Mouse (Mus musculus) cerebral cortex, adult 2 months (tissue): ENCODE measurements around the gene Slc26a8.

ENCODE experiments used
- WGBS: fragments of 180-500 bp; shearing (Covaris S2); methylation state at CpG from one replicate; pipeline ENCODE4 v1.1.7; 2018; 5-methylcytosine and 5-hydroxymethylcytosine counted together

The Slc26a8 gene

GRCm38 (mm10) chr17:28689586-28690283 lies at the start of gene Slc26a8:
TSS of gene Slc26a8 (minus strand) at chr17:28690233.
- whole genome bisulfite sequencing = 10% methylated on average over 40 of the region's 40 CpGs

GRCm38 (mm10) chr17:28739244-28739643 lies 49.2 kb upstream of the Slc26a8 start:
- WGBS = 96% methylated on average over 6 of the region's 6 CpGs

DNA sequence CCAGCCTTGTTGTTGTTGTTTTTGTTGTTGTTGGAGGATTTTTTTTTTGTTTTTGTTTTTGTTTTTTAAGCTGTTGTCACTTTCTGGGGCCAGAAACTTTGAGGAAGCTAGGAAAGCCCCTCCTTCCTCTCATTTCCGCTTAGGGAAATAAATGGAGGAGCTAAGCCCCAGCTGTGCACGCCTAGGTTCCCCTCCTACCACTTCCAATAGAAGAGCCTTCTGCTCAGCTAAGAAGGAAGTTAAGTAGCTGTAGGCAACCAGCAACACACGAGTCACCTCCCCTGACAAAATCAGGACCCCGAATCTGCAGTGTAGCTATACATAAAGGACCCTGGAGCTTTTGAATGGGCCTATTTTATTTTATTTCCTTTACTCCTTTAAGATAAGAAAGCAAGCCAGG lies 47.9 kb upstream of the Slc26a8 start:
- WGBS = 65% methylated on average over 4 of the region's 4 CpGs

DNA sequence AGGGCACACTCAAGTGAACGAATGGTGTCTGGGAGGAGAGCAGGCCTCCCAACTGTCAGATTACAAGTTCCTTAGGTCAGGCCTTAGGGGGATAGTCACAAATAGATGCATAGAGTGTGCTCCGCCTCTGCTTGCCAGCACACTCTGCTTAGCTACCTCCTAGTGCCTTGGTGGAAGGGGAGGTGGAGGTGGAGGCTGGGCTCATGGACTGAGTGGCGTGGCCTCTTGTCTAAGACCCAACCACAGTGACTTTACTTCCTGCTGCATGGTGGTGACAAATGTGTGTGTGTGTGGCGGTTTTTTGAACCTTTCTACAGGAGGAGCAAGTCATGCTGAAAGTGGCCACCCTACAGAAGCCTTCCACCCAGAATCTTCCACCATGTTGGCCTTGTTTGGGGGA lies 46.5 kb upstream of the Slc26a8 start:
- 81% methylated on average over 4 of the region's 4 CpGs for WGBS

DNA sequence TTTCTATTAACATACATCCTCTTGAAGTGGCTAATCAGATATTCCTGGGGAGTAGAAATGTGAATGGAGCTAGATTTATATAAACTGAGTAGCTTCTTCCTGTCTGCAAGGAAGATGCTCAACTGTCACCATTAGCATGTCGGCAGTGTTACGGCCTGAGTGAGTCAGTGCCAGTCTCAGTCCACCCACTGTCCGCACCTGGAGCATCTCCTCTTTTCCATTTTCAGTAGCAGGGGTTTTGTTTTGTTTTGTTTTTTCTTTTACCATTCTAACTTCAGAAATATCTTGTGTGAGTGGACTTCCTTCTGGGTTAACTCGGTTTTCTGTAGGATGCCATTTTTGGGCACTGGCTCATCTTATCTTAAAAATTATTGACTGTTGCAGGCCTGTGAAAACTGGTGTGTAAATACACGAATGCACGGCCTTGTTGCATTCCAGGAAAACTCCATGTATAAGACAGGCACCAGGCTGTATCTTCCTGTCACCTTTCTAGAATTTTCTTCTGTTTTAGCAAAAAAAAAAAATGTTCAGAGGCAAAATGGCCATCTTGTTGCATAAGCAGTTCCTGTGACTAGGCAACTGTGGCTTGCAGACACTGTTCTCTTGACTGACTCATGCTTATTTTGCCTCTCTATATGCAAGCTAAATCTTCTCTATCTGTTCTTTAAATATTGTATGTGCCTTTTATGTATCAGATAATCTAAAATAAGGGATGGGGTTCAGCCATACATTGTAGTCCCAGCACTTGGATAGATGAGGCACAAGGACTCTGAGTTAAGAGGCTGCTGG lies 45.5 kb upstream of the Slc26a8 start:
- 55% methylated on average over 6 of the region's 6 CpGs for WGBS

DNA sequence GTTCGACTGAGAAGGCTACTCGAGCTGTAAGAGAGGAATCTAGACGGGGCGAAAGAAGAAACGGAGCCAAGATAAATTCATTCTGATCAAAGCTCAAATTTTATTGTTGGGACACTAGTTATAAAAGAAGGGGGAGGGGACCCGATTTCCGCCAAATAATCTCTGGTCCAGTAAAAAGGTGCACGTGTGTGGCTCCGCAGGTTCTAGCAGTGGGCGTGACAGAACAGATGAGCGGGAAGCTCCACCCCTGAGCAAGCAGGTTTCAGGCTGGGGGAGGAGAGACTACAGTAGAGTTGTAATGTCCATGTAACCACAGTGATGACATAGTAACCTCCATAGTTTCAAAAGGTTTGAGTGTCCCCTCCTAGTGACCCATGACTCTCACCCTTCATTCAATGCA lies 37.5 kb upstream of the Slc26a8 start:
- WGBS = 83% methylated on average over 11 of the region's 11 CpGs

- WGBS = 92% methylated on average over 4 of the region's 4 CpGs
Measured at GRCm38 (mm10) chr17:28725783-28726182, 35.8 kb upstream of the Slc26a8 start, which contains the start of gene AC170998.1. TSS of gene AC170998.1 (plus strand) at chr17:28726083.

GRCm38 (mm10) chr17:28717535-28717934 lies 27.5 kb upstream of the Slc26a8 start:
- WGBS = 37% methylated on average over 3 of the region's 3 CpGs

- WGBS = 66% methylated on average over 7 of the region's 7 CpGs
Measured at GRCm38 (mm10) chr17:28715832-28716548, 26.0 kb upstream of the Slc26a8 start.

GRCm38 (mm10) chr17:28714006-28714405 lies 24.0 kb upstream of the Slc26a8 start:
- WGBS = 95% methylated on average over 3 of the region's 3 CpGs

DNA sequence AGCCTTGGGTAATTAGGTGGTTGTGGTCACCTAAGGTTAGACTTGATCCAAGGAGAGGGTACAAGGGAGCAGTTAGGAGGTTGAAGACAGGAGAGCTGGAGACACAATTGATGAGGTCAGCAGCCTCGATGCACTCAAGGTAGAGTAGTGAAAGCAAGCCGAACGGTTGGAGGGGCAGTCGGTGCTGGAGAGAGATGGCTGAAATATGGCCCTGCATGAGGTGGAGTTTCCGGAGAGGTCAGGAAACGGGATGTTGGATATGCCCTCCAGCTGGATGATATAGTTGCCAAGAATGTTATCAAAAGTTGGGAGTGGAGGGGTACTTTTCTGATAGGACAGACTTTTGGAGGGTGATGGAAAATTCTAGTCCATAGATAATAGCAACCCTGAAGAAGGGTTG lies 22.3 kb upstream of the Slc26a8 start:
- 75% methylated on average over 6 of the region's 6 CpGs for WGBS

- WGBS = 69% methylated on average over 6 of the region's 6 CpGs
Measured at GRCm38 (mm10) chr17:28711237-28711636, 21.2 kb upstream of the Slc26a8 start.

DNA sequence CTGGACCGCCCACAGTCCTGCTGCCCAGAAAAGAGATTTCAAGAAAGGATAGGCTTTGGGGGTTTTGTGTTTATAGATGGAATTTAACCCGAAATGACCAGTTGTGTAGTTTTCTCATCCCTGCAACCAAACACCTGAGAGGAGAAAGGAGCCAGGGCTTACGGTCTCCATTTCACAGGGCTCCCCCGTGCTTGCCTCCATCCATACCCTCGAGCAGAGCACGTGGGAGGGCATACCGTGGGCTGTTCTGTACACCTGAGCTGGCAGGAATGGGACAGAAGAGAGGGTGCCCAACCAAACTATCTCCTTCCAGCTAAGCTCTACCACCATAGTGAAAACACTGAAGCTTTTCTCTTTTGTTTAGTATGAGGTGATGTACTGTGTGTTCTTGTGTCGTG lies 20.3 kb upstream of the Slc26a8 start:
- WGBS = 78% methylated on average over 8 of the region's 8 CpGs

DNA sequence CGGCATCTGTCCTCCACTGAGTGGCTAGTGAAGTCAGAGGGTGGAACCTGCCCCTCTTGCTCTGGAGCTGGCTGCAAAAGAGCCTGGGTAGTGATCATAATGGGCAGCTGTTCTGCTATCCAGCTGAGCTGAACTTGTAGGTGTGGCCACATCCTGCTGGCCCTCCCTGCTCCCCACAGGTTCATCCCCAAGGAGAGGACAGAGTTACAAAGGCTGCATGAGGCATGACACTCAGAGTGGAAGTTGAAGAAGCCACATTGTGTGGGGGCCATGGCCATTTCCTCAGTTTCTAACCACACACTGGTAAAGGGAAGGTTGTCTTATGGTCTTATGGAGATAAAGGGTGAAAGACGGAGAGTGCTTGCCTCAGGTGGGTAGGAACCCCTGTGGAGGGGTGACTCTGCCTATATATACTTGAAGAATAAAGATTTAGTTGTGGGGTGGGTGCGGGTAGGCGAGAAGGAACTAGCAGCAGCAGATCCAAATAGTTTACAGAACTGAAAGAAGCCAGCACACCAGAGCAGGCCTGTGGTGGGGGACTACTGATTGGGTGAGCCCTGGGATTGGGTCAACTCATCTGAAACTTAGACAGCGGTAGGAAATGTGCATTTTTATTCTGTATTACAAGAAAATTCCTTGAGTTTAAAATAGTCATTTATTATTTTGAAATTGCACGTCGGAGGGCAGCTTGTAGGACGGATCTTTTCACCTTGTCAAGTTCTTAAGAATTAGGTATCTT lies 19.7 kb upstream of the Slc26a8 start:
- 66% methylated on average over 8 of the region's 8 CpGs for WGBS

DNA sequence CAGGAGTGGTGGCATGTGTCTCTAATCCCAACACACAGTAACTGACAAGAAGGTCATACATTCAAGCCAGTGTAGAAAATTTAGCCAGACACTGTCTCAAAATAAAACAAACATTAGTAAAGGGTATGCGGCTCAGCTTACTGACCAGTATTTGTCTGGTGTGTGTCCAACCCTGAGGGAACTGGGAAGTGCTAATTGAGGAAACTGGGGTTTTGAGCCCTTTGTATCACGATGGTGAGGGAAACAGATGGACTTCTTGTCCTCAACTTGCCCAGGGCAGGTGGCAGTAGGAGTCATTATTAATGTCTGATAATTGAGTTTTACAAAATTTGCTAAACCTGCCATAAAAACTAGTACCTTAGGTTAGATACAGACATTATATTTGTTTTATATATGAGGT lies 19.0 kb upstream of the Slc26a8 start:
- 33% methylated on average over 2 of the region's 2 CpGs for WGBS

DNA sequence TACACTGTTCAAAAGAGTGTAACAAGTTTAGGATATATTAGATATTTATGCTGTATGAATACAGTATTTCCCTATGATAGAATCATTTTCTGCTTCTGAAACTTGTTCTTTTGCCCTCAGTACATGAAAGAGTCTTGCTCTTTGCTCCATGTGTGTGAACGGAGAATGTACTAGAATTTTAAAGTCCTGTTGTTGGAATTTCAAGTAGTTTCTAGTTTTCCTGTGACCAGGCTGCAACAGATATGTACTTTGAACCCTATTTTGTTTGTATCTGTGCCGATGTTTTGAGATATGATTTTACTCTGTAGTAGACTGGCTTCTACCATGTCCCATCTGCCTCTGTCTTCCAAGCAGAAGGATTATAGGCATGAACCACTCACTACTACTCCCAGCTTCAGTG lies 17.8 kb upstream of the Slc26a8 start:
- WGBS = 75% methylated on average over 2 of the region's 2 CpGs

DNA sequence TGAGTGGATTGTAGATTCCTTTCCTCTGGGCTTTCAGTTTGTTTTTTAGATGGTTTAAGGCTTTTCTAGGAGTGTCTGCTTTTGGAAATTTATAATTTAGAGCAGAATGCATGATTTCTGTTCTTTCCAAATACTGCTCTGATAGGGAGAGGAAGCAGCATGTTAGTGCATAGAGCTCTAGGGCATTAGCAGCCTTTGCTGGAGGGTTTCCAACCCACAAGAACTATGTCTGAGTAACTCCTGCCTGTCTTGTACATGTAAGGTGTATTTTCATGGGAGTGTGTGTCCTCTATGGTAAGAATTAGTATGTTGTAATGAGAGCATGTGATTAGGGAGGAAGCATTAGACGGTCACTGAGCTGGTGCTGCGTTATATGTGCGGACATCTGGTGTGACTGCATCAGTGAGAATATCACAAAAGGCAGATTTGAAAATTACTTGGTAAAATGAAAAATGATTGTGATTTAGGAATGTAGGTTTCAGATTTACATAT lies 17.1 kb upstream of the Slc26a8 start:
- 48% methylated on average over 3 of the region's 3 CpGs for WGBS

- 30% methylated on average over 1 of the region's 1 CpGs for WGBS
Measured at GRCm38 (mm10) chr17:28706697-28707096, 16.7 kb upstream of the Slc26a8 start.

DNA sequence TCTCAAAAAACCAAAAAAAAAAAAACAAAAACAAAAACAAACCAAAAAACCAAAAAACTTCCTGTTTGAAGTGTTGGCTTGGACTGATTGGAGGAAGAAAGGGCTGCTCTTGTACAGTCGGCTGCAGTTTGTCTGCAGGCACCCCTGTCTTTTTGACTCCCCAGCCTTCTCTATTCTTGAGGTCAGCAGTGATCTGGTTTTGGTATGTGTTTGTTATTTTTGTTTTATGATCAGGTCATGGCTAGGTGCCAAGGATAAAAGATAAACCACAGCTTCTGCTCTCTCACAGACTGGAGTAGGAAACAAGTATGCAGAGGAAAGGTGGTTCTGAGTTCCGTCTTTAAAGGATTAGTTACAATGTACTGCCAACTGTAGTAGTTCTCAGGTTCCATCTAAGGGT lies 12.6 kb upstream of the Slc26a8 start:
- WGBS = 57% methylated on average over 2 of the region's 2 CpGs

DNA sequence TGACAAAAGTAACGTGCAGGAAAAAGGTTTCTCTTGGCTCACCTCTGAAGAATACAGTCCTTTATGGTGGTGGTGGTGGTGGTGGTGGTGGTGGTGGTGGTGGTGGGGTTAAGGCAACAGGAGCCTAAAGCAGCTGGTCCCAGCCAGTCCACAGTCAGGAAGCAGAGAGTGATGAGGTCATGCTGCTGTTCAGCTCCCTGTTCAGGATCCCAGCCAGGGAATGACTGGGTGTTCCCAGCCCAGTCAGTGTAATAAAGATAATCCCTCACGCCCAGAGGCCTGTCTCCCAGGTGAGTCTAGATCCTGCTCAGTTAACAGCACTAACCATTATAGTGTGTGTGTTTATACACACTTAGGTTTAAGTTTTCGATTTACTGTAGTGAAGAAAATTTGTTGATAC lies 11.7 kb upstream of the Slc26a8 start:
- 77% methylated on average over 3 of the region's 3 CpGs for WGBS

- WGBS = 60% methylated on average over 4 of the region's 4 CpGs
Measured at GRCm38 (mm10) chr17:28701171-28701570, 11.1 kb upstream of the Slc26a8 start.

DNA sequence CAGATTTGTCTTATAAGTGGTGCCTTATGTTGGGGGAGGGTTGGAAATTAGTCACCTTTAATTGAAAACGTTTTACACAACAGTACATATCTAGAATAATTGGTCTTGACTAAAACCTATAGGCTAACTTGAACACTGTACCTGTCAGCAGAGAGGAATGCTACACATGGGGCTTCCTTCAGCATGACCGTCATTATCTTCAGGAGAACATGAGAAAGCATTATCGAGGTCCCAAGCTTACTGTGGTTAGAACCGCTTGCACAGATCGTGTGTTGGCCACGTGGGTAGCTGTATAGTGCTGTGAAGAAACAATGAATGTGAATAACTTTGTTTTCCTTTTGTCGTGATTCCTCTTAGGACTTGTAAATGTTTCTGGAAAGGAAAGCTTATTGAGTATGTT lies 9.8 kb upstream of the Slc26a8 start:
- WGBS = 55% methylated on average over 7 of the region's 7 CpGs
